In genomic region chr11:79650359-79650835, GRCm38 (mm10) we compare ENCODE assay signal across 10 mouse cellular contexts. TPM values are rescaled to one million over a fixed set of nuclear protein-coding genes. Genes with fewer than 3 reads are reported as not detected.
A peak's percentile ranks its signal among the peaks of the same experiment; 100 is the strongest.
DNase-seq lines count a peak whose midpoint lies in the region; ATAC-seq and TF ChIP-seq lines count a peak whose summit lies in the region.
"Had no signal": no experiment of that assay in that cellular context is flagged by ENCODE, and none has a peak within 500 bp of the region (broad histone marks: within the 10 kb centered on the region; RNA-seq: fewer than 3 reads in every experiment).

No protein-coding gene starts in this region.

- no peak for DNase-seq in kidney, postnatal 4 days
- DNase-seq in embryonic facial prominence, embryonic 14.5 days (ENCODE audit: low spot score), result peak; percentile 87
- no peak for DNase-seq in limb, embryonic 10.5 days (ENCODE audit: low spot score)
- no peak for DNase-seq in spleen, postnatal 14 days (ENCODE audit: low spot score in 2 of 2)
- DNase-seq in urinary bladder, postnatal 4 days (ENCODE audit: low spot score in 2 of 2), result no peak
- no peak for DNase-seq in heart, adult 18-20 months

- H3K4me3 ChIP-seq in kidney, embryonic 16.5 days (ENCODE audit: low read length), result no peak overlapping the region
- H3K4me3 ChIP-seq in E14TG2a.4 (replicated peaks; ENCODE audit: low read length), result peak overlapping the region; percentile 13; the same call in 1 of the 2 replicates
- no peak overlapping the region for H3K4me3 ChIP-seq in embryonic facial prominence, embryonic 14.5 days (ENCODE audit: low read depth, low read length)
- no peak overlapping the region for H3K4me3 ChIP-seq in limb, embryonic 10.5 days
- H3K4me3 ChIP-seq: erythroblast, embryonic 14.5 days had no signal

- H3K4me1 ChIP-seq in kidney, embryonic 16.5 days (ENCODE audit: insufficient read depth, low read length), result peaks cover 36% of the 10 kb centered on the region
- peaks cover 99% of the 10 kb centered on the region for H3K4me1 ChIP-seq in E14TG2a.4 (replicated peaks; ENCODE audit: low read depth, low read length)
- peaks cover 41% of the 10 kb centered on the region for H3K4me1 ChIP-seq in embryonic facial prominence, embryonic 14.5 days (ENCODE audit: control insufficient read depth, insufficient read depth, low read length)
- H3K4me1 ChIP-seq in limb, embryonic 10.5 days, result peaks cover 64% of the 10 kb centered on the region

- H3K4me2 ChIP-seq in kidney, embryonic 16.5 days (replicated peaks; ENCODE audit: low read depth, low read length), result no peak overlapping the region
- no peak overlapping the region for H3K4me2 ChIP-seq in embryonic facial prominence, embryonic 14.5 days (ENCODE audit: low read depth, low read length)

- no peaks in the 10 kb centered on the region for H3K36me3 ChIP-seq in kidney, embryonic 16.5 days (ENCODE audit: insufficient read depth, low read length)
- no peaks in the 10 kb centered on the region for H3K36me3 ChIP-seq in E14TG2a.4 (ENCODE audit: insufficient read depth, low read length)
- no peaks in the 10 kb centered on the region for H3K36me3 ChIP-seq in embryonic facial prominence, embryonic 14.5 days (ENCODE audit: control insufficient read depth, insufficient read depth, low read length)
- H3K36me3 ChIP-seq in limb, embryonic 10.5 days, result no peaks in the 10 kb centered on the region

- no peaks in the 10 kb centered on the region for H3K9me3 ChIP-seq in kidney, embryonic 16.5 days (ENCODE audit: low read length)
- H3K9me3 ChIP-seq in E14TG2a.4 (ENCODE audit: low read length), result no peaks in the 10 kb centered on the region
- no peaks in the 10 kb centered on the region for H3K9me3 ChIP-seq in embryonic facial prominence, embryonic 14.5 days (ENCODE audit: control insufficient read depth, low read length)
- H3K9me3 ChIP-seq in limb, embryonic 10.5 days (replicated peaks), result no peaks in the 10 kb centered on the region

- peak overlapping the region; percentile 2; the same call in 1 of the 2 replicates for H3K9ac ChIP-seq in kidney, embryonic 16.5 days (replicated peaks; ENCODE audit: low read length)
- H3K9ac ChIP-seq in embryonic facial prominence, embryonic 14.5 days (ENCODE audit: low read depth, low read length), result peak overlapping the region; percentile 39; the same call in 1 of the 2 replicates

- ATAC-seq in kidney, embryonic 16.5 days (ENCODE audit: low FRiP score, low TSS enrichment), result no peak
- ATAC-seq in embryonic facial prominence, embryonic 14.5 days (ENCODE audit: low read depth), result peak; percentile 59
- ATAC-seq: Patski had no signal

- 0 out of 2 replicates have a peak overlapping the region, but pooled peaks have one; percentile 19 for H3K27ac ChIP-seq in kidney, embryonic 16.5 days (ENCODE audit: low read length)
- peak overlapping the region; percentile 66 for H3K27ac ChIP-seq in embryonic facial prominence, embryonic 14.5 days (replicated peaks; ENCODE audit: low read depth, low read length)
- peak overlapping the region; percentile 77 for H3K27ac ChIP-seq in limb, embryonic 10.5 days

- 68% methylated on average over 5 of the region's 5 CpGs for WGBS in kidney, embryonic 16.5 days
- WGBS in embryonic facial prominence, embryonic 14.5 days, result 28% methylated on average over 5 of the region's 5 CpGs
- WGBS in limb, embryonic 10.5 days, result 75% methylated on average over 5 of the region's 5 CpGs

- TF ChIP-seq CTCF in E14TG2a.4 (conservative IDR thresholded peaks at IDR 0.05; ENCODE audit: low read length), result no peak

- H3K27me3 ChIP-seq in kidney, embryonic 16.5 days (ENCODE audit: insufficient read depth, low read length), result no peaks in the 10 kb centered on the region
- peaks cover 24% of the 10 kb centered on the region for H3K27me3 ChIP-seq in E14TG2a.4 (ENCODE audit: insufficient read depth, low read length)
- H3K27me3 ChIP-seq in embryonic facial prominence, embryonic 14.5 days (replicated peaks; ENCODE audit: control insufficient read depth, insufficient read depth, low read length), result no peaks in the 10 kb centered on the region
- peaks cover 21% of the 10 kb centered on the region for H3K27me3 ChIP-seq in limb, embryonic 10.5 days (ENCODE audit: low read depth, poor library complexity, severe bottlenecking)
- H3K27me3 ChIP-seq: Patski had no signal

RNA-seq across cellular contexts. Expression of gene Rab11fip4, which starts 59.4 kb away (rescaled TPM):
- polyA plus RNA-seq in kidney, embryonic 16.5 days (2015; fragmentation: Nextera tagmentation; extraction: Ambion mirVana), result 11.0 and 11.4 TPM in 2 replicates
- polyA plus RNA-seq in embryonic facial prominence, embryonic 14.5 days (2014; fragmentation: Nextera tagmentation; extraction: Ambion mirVana), result 4.7 and 5.4 TPM in 2 replicates
- 9.5 and 13.4 TPM in 2 replicates for polyA plus RNA-seq in limb, embryonic 10.5 days (2016; fragmentation: Nextera tagmentation; extraction: Ambion mirVana)
- total RNA-seq in heart, adult 18-20 months (2021), result under 1 TPM; 0.15 to 0.36 TPM
- polyA plus RNA-seq: erythroblast, embryonic 14.5 days had no signal

Comparison
In these comparisons a context has a peak if more than half of its experiments do, and no peak if none do; other contexts are left out.
1. H3K27ac ChIP-seq: peak in every context shown above with its lines; median percentile 77 in limb, embryonic 10.5 days; 66 in embryonic facial prominence, embryonic 14.5 days; 19 in kidney, embryonic 16.5 days.